Mouse (Mus musculus) intestine, embryonic 14.5 days (tissue): Measurements from ENCODE around the gene Fyb. TPM values are rescaled to one million over a fixed set of nuclear protein-coding genes. Genes with fewer than 3 reads are reported as not detected.
"Not testable (repeated sequence)": the region's sequence is repeated elsewhere in the genome, so short reads cannot be mapped to it uniquely, and the experiment has no call there.

ENCODE experiments used
- ATAC-seq: fragments of 200-750 bp; cut with Nextera tagmentation; replicated peaks from 2 replicates; pipeline ENCODE4 v1.8.0; 2017; ENCODE audit warnings: low read depth, moderate number of reproducible peaks, moderate TSS enrichment, moderate library complexity; ENCODE audit not compliant: low FRiP score, low TSS enrichment
- DNase-seq: peaks from one replicate; pipeline ENCODE4 v3.0.0-alpha.2; 2018; ENCODE audit warnings: low spot score
- H3K27ac ChIP-seq: fragments of 300-500 bp; sonication (generic); 2 replicates; pipeline ENCODE4 v1.5.1; 2014; ENCODE audit warnings: low read depth, mild to moderate bottlenecking, control low read depth
- H3K27me3 ChIP-seq: fragments of 300-500 bp; sonication (generic); replicated peaks from 2 replicates; pipeline ENCODE4 v1.6.1; 2014; ENCODE audit warnings: low read length, control low read depth; ENCODE audit not compliant: control insufficient read depth, insufficient read depth
- H3K36me3 ChIP-seq: fragments of 300-500 bp; sonication (generic); 2 replicates; pipeline ENCODE4 v1.6.1; 2014; ENCODE audit warnings: low read length, control low read depth; ENCODE audit not compliant: control insufficient read depth, insufficient read depth
- H3K4me1 ChIP-seq: fragments of 300-500 bp; sonication (generic); replicated peaks from 2 replicates; pipeline ENCODE4 v1.6.1; 2014; ENCODE audit warnings: low read length, control low read depth, mixed read lengths; ENCODE audit not compliant: control insufficient read depth, insufficient read depth
- H3K4me2 ChIP-seq: fragments of 300-500 bp; sonication (generic); 2 replicates; pipeline ENCODE4 v1.6.1; 2014; ENCODE audit warnings: low read length
- H3K4me3 ChIP-seq: fragments of 300-500 bp; sonication (generic); 2 replicates; pipeline ENCODE4 v1.5.1; 2014; ENCODE audit warnings: low read depth, low read length, control low read depth, mixed read lengths
- H3K9ac ChIP-seq: fragments of 300-500 bp; sonication (generic); 2 replicates; pipeline ENCODE4 v1.6.1; 2014; ENCODE audit warnings: mild to moderate bottlenecking, low read length
- H3K9me3 ChIP-seq: fragments of 300-500 bp; sonication (generic); 2 replicates; pipeline ENCODE4 v1.6.1; 2016; ENCODE audit warnings: low read length, control low read depth; ENCODE audit not compliant: control insufficient read depth
- whole genome bisulfite sequencing: fragments of 180-500 bp; shearing (Covaris S2); extraction: QIAGEN DNeasy Blood & Tissue Kit; methylation state at CpG from one replicate; pipeline ENCODE4 v1.1.7; 2014; 5-methylcytosine and 5-hydroxymethylcytosine counted together
- polyA plus RNA-seq: library from polyadenylated mRNA; unstranded; fragments of >200 nt; fragmentation: Nextera tagmentation; extraction: Ambion mirVana; gene quantifications from 2 replicates; pipeline ENCODE4 v1.2.1, GENCODE M21; 2014

The Fyb gene
- polyA plus RNA-seq, 1 experiment from 2014 or later: 4.8 TPM

DNA sequence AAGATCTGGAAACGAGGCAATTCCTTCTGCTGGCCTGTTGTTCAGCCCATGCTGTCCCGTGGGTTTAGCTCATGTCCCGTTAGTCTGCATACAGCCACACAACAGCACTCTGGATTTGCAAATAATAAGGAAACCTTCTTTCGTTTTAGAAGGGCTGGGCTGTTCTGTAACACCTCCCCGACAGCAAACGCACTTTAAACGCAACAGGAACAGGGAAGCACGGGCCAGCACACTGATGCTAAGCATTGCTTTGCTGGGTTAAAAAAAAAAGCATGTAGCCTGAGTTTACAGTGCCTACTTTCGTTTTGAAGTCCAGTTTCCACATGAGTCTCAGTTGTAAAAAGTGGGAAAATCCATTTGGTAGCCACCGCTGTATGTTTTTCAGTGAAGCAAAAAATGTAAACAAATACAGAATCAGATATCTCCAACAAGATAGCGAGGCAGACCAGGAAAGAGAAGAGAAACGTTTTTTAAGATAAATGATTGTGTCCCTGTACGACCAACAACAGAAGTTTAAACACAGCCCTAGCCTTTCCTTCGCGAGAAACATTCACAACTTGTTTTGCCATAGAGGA is 56.6 kb downstream of the Fyb start:
- DNase-seq: no peak
- Histone ChIP-seq H3K27ac (no peak overlapping the region), H3K9me3 (no peaks in the 10 kb centered on the region), H3K27me3 (no peaks in the 10 kb centered on the region), H3K4me3 (0 out of 2 replicates have a peak overlapping the region, but pooled peaks have one; percentile 2), H3K9ac (no peak overlapping the region), H3K4me2 (peak overlapping the region; percentile 33), H3K36me3 (no peaks in the 10 kb centered on the region), H3K4me1 (no peaks in the 10 kb centered on the region)
- ATAC-seq: no peak
- 40% methylated on average over 15 of the region's 15 CpGs for WGBS

DNA sequence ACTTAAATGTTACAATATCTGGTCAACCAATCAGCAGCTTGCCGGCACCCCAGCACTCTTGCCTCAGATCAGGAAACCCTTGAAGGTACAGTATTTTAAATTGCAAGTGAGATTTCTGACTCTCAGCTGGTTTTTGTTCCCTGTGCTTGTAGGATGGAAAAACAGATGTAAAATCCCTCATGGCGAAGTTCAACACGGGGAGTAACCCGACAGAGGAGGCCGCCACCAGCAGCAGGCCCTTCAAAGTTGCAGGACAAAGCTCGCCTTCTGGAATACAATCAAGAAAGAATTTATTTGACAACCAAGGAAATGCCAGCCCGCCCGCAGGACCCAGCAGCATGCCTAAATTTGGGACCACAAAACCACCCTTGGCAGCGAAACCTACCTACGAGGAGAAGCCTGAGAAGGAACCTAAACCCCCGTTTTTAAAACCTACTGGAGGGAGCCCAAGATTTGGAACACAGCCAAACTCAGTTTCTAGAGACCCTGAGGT is 57.2 kb downstream of the Fyb start:
- 76% methylated on average over 11 of the region's 11 CpGs for WGBS
- ATAC-seq (no peak), DNase-seq (no peak)
- no peaks in the 10 kb centered on the region for H3K9me3 ChIP-seq
- H3K4me1 ChIP-seq: no peaks in the 10 kb centered on the region
- no peak overlapping the region for H3K9ac ChIP-seq
- H3K27me3 ChIP-seq: no peaks in the 10 kb centered on the region
- no peaks in the 10 kb centered on the region for H3K36me3 ChIP-seq
- peak overlapping the region; percentile 33 for H3K4me2 ChIP-seq
- H3K27ac ChIP-seq: no peak overlapping the region
- 0 out of 2 replicates have a peak overlapping the region, but pooled peaks have one; percentile 2 for H3K4me3 ChIP-seq

DNA sequence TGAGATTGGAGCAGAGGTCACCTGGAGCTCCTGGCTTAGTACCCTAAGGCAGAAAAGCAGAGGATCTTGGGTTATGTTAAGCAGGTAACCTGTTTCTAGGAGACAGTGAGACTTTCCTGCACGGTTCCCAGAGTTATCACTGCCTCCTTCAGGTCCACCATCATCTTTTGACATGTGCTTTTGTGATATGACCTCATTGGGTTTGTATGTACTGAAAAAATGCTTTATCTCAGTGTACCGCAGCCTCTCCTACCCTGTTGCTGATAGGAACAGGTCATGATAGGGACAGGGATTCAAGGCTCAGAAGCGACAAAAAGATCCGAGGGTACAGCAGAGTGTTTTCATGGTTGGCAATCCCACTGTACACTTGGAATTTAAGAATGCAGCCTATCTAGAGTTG is 62.0 kb downstream of the Fyb start:
- WGBS: 78% methylated on average over 4 of the region's 4 CpGs
- H3K4me2 ChIP-seq: no peak overlapping the region
- H3K27me3 ChIP-seq: no peaks in the 10 kb centered on the region
- no peaks in the 10 kb centered on the region for H3K4me1 ChIP-seq
- H3K36me3 ChIP-seq: no peaks in the 10 kb centered on the region
- no peak for ATAC-seq
- no peak overlapping the region for H3K9ac ChIP-seq
- H3K4me3 ChIP-seq: no peak overlapping the region
- no peaks in the 10 kb centered on the region for H3K9me3 ChIP-seq
- no peak overlapping the region for H3K27ac ChIP-seq
- DNase-seq: no peak

DNA sequence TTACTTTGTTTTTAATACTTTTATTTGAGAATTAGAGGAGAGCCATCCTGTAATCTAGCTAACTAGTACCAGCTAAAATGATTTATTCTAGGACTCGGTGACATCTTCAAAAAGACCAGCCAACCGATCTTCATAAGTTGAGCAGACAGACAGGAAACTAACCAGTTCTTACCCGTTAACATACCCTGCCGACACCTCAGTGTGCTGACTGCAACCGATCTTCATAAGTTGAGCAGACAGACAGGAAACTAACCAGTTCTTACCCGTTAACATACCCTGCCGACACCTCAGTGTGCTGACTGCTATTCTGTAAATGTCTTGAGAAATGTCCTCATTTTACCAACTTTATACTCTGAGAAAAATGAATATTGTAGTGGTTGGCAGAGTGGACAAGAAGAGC is 63.7 kb downstream of the Fyb start:
- not testable (repeated sequence) for H3K4me1 ChIP-seq, ATAC-seq, H3K9me3 ChIP-seq, H3K27ac ChIP-seq, H3K9ac ChIP-seq, DNase-seq, H3K4me3 ChIP-seq, H3K4me2 ChIP-seq, H3K27me3 ChIP-seq, H3K36me3 ChIP-seq
- WGBS: 89% methylated on average over 7 of the region's 7 CpGs

DNA sequence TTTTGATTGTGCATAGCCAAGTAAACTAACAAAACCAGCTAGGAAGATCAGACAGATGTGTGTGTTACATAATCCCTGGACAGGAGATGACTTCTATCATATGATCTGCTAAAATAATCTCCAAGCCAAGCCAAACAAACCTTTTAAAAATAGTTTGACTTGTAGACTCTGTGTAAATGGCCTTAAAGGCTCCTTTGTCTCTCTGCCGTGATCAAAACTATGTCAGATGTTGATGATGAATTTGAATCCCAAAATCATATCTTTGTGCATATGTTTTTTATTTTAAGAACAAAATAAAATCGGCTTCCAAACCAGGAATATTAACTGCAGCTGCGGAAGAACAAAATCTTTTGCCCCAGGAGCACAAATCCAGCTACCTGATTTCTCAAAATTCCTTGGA is 64.9 kb downstream of the Fyb start:
- no peaks in the 10 kb centered on the region for H3K36me3 ChIP-seq
- no peaks in the 10 kb centered on the region for H3K4me1 ChIP-seq
- ATAC-seq (no peak), DNase-seq (no peak)
- 82% methylated on average over 3 of the region's 3 CpGs for WGBS
- H3K4me3 ChIP-seq: no peak overlapping the region
- no peaks in the 10 kb centered on the region for H3K27me3 ChIP-seq
- no peak overlapping the region for H3K4me2 ChIP-seq
- H3K9ac ChIP-seq: no peak overlapping the region
- H3K27ac ChIP-seq: no peak overlapping the region
- no peaks in the 10 kb centered on the region for H3K9me3 ChIP-seq

DNA sequence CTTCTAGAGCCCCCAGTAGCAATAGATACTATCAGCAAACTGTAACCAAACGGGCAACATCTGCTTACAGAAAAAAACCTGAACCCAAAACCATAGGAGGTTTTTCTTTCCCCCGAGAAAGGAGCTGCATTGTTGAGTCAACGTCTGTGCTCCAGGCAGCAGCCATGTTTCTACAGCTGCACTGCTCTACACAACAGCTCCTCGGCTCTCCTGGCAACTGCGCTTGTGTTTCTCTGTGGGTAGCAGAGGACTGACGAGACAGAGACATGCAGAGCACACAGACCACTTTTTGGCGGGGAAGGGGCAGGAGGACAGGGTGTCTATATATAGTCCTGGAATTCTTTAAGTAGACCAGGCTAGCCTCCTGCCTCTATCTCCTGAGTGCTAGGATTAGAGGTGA is 65.5 kb downstream of the Fyb start:
- no peaks in the 10 kb centered on the region for H3K27me3 ChIP-seq
- H3K4me2 ChIP-seq: no peak overlapping the region
- H3K9me3 ChIP-seq: no peaks in the 10 kb centered on the region
- 78% methylated on average over 7 of the region's 7 CpGs for WGBS
- ATAC-seq: no peak
- no peak overlapping the region for H3K27ac ChIP-seq
- no peak for DNase-seq
- no peaks in the 10 kb centered on the region for H3K4me1 ChIP-seq
- H3K36me3 ChIP-seq: no peaks in the 10 kb centered on the region
- H3K4me3 ChIP-seq: no peak overlapping the region
- H3K9ac ChIP-seq: no peak overlapping the region

DNA sequence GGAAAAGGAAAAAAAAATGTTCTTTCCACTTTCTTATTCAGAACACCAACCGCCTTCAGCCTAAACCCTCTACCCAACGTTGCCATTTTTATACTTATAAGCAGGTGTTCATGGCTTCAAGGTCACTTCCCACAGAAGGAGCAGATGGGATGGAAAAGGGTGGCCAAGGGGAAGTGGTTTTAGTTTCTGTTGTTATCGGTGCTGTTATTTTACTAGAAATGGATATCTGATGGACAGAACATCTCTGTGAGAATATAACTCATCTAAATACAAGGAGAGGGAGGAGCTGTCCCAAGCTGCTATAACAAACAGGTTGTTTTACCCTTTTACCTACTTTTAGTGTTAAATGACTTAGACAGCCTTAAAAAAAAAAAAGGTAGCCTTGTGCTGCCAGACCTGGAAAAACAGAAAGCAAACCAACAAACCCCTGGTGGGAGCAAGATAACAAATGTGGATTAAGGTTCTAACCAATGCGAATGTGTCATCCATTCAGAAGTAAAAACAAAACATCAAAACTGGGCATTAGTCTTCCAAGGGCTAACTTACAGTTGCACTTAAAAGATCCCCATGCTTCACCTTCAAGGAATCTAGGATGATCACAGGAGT is 68.3 kb downstream of the Fyb start:
- DNase-seq: no peak
- no peak for ATAC-seq
- no peak overlapping the region for H3K9ac ChIP-seq
- no peaks in the 10 kb centered on the region for H3K36me3 ChIP-seq
- no peak overlapping the region for H3K27ac ChIP-seq
- WGBS: 90% methylated on average over 4 of the region's 4 CpGs
- H3K4me1 ChIP-seq: no peaks in the 10 kb centered on the region
- H3K27me3 ChIP-seq: no peaks in the 10 kb centered on the region
- no peak overlapping the region for H3K4me2 ChIP-seq
- no peaks in the 10 kb centered on the region for H3K9me3 ChIP-seq
- no peak overlapping the region for H3K4me3 ChIP-seq

DNA sequence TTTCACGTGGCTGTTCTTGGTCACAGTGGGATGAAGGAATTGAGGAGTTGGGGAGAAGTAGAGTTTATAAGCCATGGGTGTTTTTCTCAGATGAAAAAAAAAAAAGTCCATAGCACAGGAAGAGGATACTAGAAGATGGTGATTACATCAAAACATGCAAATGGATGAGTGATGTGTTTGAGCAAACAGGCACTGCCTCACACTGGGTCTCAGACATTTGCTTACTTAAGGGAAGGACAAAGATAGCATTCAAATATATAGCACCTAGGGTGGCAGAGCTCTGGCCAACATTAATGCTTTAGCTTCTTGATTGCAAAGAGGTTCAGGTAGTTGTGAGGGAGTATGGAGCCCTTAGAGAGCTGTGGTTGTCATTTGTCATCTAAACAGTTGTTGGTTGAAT is 68.9 kb downstream of the Fyb start:
- H3K9me3 ChIP-seq: no peaks in the 10 kb centered on the region
- DNase-seq (no peak), ATAC-seq (no peak)
- H3K4me1 ChIP-seq: no peaks in the 10 kb centered on the region
- no peak overlapping the region for H3K27ac ChIP-seq
- H3K9ac ChIP-seq: no peak overlapping the region
- H3K4me2 ChIP-seq: no peak overlapping the region
- no peaks in the 10 kb centered on the region for H3K27me3 ChIP-seq
- H3K36me3 ChIP-seq: no peaks in the 10 kb centered on the region
- WGBS: 52% methylated on average over 1 of the region's 1 CpGs
- H3K4me3 ChIP-seq: no peak overlapping the region
